Mouse (Mus musculus): Measurements from ENCODE around the gene Nudt8.

- no peak for TF ChIP-seq CTCF (IDR thresholded peaks at IDR 0.05; ENCODE audit: borderline replicate concordance, extremely low read depth, insufficient read depth, insufficient read length)
- no peak for TF ChIP-seq POLR2A (IDR thresholded peaks at IDR 0.05; ENCODE audit: borderline replicate concordance, extremely low read depth, insufficient read depth, insufficient read length, poor library complexity, severe bottlenecking)
These were observed 3.6 kb upstream of the Nudt8 start for GRCm38 (mm10) chr19:3996747-3997146.
